Mouse (Mus musculus): ENCODE data around the gene Slc12a4. TPM values are rescaled to one million over a fixed set of nuclear protein-coding genes. Genes with fewer than 3 reads are reported as not detected.

The Slc12a4 gene
- polyA plus RNA-seq, 1 experiment from 2014 or later, result 7.8 TPM

DNA sequence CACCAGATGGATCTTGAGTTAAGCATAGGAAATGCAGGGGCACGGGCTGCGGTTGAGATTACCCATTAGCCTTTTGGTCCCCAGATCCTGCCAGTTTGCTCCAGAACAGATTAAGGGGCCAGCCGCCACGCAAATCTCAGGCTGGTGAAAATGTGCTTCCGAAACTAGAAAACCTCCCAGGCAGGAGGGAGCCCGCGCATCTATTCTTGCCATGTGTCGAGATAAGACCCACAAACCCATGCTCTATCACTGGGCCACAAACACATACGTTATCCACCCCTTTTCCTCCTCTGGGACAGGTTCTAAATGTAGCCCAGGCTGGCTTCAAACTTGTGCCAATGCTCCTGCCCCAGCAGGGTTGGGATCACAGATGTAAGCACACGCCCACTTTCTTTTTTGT lies 4.4 kb downstream of the Slc12a4 start:
- no peak for DNase-seq (ENCODE audit: low spot score, missing footprints)
- no peak for ATAC-seq (ENCODE audit: low FRiP score)
- Histone ChIP-seq H3K27me3 (ENCODE audit: control insufficient read depth, insufficient read depth, low read length) (peaks cover 15% of the 10 kb centered on the region), H3K9me3 (ENCODE audit: control insufficient read depth, low read length) (no peaks in the 10 kb centered on the region), H3K36me3 (ENCODE audit: control insufficient read depth, insufficient read depth, low read length) (no peaks in the 10 kb centered on the region), H3K4me2 (no peak overlapping the region), H3K4me1 (ENCODE audit: control insufficient read depth, insufficient read depth, low read length) (peaks cover 2% of the 10 kb centered on the region), H3K4me3 (ENCODE audit: low read depth, low read length) (no peak overlapping the region), H3K9ac (ENCODE audit: low read length) (no peak overlapping the region), H3K27ac (ENCODE audit: low read depth, low read length) (no peak overlapping the region)
- 88% methylated on average over 10 of the region's 10 CpGs for WGBS

DNA sequence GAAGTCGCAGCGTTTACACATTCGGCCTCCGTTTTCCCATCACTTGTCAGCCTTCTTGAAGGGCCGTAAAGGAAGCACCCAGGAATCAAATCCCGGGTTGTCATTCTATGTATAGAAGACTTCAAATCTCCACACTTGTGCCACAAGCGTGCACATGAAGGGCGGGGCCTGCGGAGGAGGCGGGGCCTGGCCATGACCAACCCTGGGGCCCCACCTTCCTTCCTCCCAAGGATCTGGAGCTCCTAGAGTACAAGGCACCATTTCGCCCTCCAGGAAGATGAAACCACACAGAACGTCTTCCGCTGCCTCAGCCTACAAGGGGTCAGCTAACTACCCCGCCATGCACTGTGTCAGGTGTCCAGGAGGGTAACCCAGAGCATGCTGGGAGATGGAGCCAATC lies 4.8 kb downstream of the Slc12a4 start:
- WGBS, result 72% methylated on average over 14 of the region's 14 CpGs

DNA sequence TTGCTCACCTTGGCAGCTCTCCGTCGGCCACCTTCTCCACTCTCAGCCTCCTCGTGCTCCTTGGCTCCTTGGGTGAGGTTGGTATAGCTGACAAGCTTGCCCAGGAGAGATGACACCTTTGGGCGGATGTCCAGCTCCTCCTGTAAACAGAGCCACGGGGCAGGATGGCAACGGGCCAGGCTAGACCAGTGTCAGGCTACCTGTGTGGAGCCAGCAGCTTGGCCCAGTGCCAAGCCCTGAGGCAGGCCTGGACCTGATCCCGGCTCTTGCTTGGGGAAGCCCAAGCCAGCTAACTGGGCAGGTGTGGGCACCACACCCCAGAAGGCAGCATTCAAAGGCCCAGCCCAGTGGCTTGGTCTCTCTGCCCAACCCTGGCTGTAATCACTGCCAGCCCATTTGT lies 6.5 kb downstream of the Slc12a4 start:
- H3K36me3 ChIP-seq (ENCODE audit: control insufficient read depth, insufficient read depth, low read length), result no peaks in the 10 kb centered on the region
- no peaks in the 10 kb centered on the region for H3K27me3 ChIP-seq (ENCODE audit: control insufficient read depth, insufficient read depth, low read length)
- H3K9ac ChIP-seq (ENCODE audit: low read length), result no peak overlapping the region
- H3K4me2 ChIP-seq, result no peak overlapping the region
- DNase-seq (ENCODE audit: low spot score, missing footprints), result no peak
- no peaks in the 10 kb centered on the region for H3K9me3 ChIP-seq (ENCODE audit: control insufficient read depth, low read length)
- no peaks in the 10 kb centered on the region for H3K4me1 ChIP-seq (ENCODE audit: control insufficient read depth, insufficient read depth, low read length)
- no peak for ATAC-seq (ENCODE audit: low FRiP score)
- 92% methylated on average over 7 of the region's 7 CpGs for WGBS
- H3K27ac ChIP-seq (ENCODE audit: low read depth, low read length), result no peak overlapping the region
- no peak overlapping the region for H3K4me3 ChIP-seq (ENCODE audit: low read depth, low read length)

More for the DNA sequence above, 4.8 kb downstream of the Slc12a4 start:
- Histone ChIP-seq H3K4me3 (ENCODE audit: low read depth, low read length) (no peak overlapping the region), H3K4me1 (ENCODE audit: control insufficient read depth, insufficient read depth, low read length) (peaks cover 2% of the 10 kb centered on the region), H3K4me2 (no peak overlapping the region), H3K9me3 (ENCODE audit: control insufficient read depth, low read length) (no peaks in the 10 kb centered on the region), H3K27me3 (ENCODE audit: control insufficient read depth, insufficient read depth, low read length) (peaks cover 12% of the 10 kb centered on the region), H3K9ac (ENCODE audit: low read length) (no peak overlapping the region), H3K27ac (ENCODE audit: low read depth, low read length) (no peak overlapping the region), H3K36me3 (ENCODE audit: control insufficient read depth, insufficient read depth, low read length) (no peaks in the 10 kb centered on the region)
- DNase-seq (ENCODE audit: low spot score, missing footprints) (no peak), ATAC-seq (ENCODE audit: low FRiP score) (no peak)

DNA sequence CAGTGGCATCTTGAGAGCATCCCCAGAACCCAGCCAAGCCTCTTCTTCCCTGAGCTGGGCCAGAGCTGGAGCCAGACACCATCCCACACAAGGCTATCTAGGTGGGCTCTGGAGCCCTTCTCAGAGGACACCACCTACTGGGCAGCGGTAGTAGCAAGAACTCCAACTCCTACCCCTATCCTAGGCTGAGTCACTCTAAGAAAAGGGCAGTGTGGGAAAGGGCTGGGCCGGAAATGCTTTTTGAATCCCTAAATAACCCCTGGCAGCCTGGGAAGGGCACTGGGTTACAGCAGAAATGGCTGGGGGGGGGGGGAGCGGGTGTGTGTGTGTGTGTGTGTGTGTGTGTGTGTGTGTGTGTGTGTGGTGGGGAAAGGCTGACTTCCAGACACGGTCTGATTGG lies 8.1 kb downstream of the Slc12a4 start:
- H3K27me3 ChIP-seq (ENCODE audit: control insufficient read depth, insufficient read depth, low read length), result no peaks in the 10 kb centered on the region
- DNase-seq (ENCODE audit: low spot score, missing footprints), result no peak
- 84% methylated on average over 3 of the region's 4 CpGs for WGBS

DNA sequence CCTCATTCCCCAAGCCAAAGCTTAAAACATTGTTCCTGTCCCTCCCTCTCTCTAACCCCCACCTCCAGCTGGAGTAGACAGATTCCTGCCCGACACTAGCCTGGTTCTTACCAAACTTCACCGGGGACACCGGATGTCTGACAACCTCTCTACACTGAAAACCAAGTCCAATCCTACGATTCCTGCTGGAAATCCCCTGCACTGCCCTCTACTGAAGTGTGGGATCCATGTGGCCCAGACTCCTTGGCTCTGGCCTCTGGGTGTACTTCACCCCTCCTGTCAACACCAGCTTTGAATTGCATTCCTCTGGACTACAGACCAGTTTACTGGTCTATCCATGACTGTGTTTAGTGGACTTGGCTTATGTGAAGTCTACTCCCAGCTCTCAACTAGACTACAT lies 9.3 kb downstream of the Slc12a4 start:
- ATAC-seq (ENCODE audit: low FRiP score) (no peak), DNase-seq (ENCODE audit: low spot score, missing footprints) (no peak)
- WGBS, result 92% methylated on average over 4 of the region's 4 CpGs
- Histone ChIP-seq H3K36me3 (ENCODE audit: control insufficient read depth, insufficient read depth, low read length) (no peaks in the 10 kb centered on the region), H3K4me2 (no peak overlapping the region), H3K9ac (ENCODE audit: low read length) (no peak overlapping the region), H3K9me3 (ENCODE audit: control insufficient read depth, low read length) (no peaks in the 10 kb centered on the region), H3K4me3 (ENCODE audit: low read depth, low read length) (no peak overlapping the region), H3K4me1 (ENCODE audit: control insufficient read depth, insufficient read depth, low read length) (no peaks in the 10 kb centered on the region), H3K27me3 (ENCODE audit: control insufficient read depth, insufficient read depth, low read length) (no peaks in the 10 kb centered on the region), H3K27ac (ENCODE audit: low read depth, low read length) (no peak overlapping the region)

More for the DNA sequence above, 8.1 kb downstream of the Slc12a4 start:
- Histone ChIP-seq H3K9me3 (ENCODE audit: control insufficient read depth, low read length) (no peaks in the 10 kb centered on the region), H3K4me2 (no peak overlapping the region), H3K27ac (ENCODE audit: low read depth, low read length) (no peak overlapping the region), H3K9ac (ENCODE audit: low read length) (no peak overlapping the region), H3K36me3 (ENCODE audit: control insufficient read depth, insufficient read depth, low read length) (no peaks in the 10 kb centered on the region), H3K4me1 (ENCODE audit: control insufficient read depth, insufficient read depth, low read length) (no peaks in the 10 kb centered on the region), H3K4me3 (ENCODE audit: low read depth, low read length) (no peak overlapping the region)
- no peak for ATAC-seq (ENCODE audit: low FRiP score)

DNA sequence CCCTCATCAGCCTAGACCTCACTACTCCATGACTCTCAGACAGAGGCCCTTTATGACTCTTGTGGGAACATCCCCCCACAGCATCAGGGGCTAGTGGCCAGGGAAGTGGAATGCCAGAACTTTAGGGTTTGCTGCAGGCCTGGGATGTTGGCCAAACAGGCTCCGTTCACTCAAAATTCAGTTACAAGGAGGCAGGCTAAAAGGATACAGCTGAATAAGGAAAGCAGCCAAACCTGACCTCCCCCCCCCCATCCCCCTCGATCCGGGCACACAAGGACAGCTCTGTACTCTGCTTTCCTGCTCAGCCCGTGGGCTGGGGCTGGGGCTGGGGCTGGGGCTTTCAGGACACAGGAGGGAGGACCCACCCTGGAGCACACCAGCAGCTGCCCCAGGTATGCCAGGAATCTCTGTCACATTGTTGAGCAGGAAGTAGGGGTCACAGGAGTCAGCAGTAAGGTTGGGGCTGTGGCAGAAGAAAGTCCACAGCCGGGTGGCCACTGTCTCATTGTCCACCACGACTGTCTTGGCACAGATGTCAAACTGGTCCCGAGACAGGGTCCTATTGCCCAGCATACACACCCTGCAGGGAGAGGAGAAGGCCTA lies 14.7 kb downstream of the Slc12a4 start:
- H3K9ac ChIP-seq (ENCODE audit: low read length), result no peak overlapping the region
- H3K9me3 ChIP-seq (ENCODE audit: control insufficient read depth, low read length), result no peaks in the 10 kb centered on the region
- H3K4me2 ChIP-seq, result no peak overlapping the region
- H3K36me3 ChIP-seq (ENCODE audit: control insufficient read depth, insufficient read depth, low read length), result no peaks in the 10 kb centered on the region
- no peak overlapping the region for H3K27ac ChIP-seq (ENCODE audit: low read depth, low read length)
- WGBS, result 67% methylated on average over 7 of the region's 7 CpGs
- H3K4me3 ChIP-seq (ENCODE audit: low read depth, low read length), result no peak overlapping the region
- ATAC-seq (ENCODE audit: low FRiP score), result no peak
- H3K27me3 ChIP-seq (ENCODE audit: control insufficient read depth, insufficient read depth, low read length), result no peaks in the 10 kb centered on the region
- DNase-seq (ENCODE audit: low spot score, missing footprints), result peak; percentile 17
- no peaks in the 10 kb centered on the region for H3K4me1 ChIP-seq (ENCODE audit: control insufficient read depth, insufficient read depth, low read length)

DNA sequence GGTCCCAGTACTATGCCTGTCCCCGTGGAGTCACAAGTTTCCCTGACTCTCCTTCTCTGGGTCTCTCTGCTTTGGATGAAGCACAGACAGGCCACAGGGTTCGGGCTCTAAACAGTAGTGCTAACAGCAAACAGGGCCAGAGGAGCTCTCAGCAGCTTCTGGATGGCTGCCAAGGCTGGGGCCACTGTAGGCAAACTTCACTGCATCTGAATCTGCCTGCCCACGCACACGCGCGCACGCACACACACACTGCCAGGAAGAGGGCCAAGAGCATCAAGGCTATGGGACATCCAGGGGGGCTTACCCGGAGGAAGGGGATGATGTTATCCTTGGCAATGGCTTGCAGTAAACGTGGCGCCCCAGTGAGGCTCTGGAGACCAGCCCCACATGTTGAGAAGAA lies 16.5 kb downstream of the Slc12a4 start:
- no peak for ATAC-seq (ENCODE audit: low FRiP score)
- no peak overlapping the region for H3K4me3 ChIP-seq (ENCODE audit: low read depth, low read length)
- H3K27ac ChIP-seq (ENCODE audit: low read depth, low read length), result no peak overlapping the region
- no peak overlapping the region for H3K4me2 ChIP-seq
- DNase-seq (ENCODE audit: low spot score, missing footprints), result peak; percentile 53
- no peaks in the 10 kb centered on the region for H3K9me3 ChIP-seq (ENCODE audit: control insufficient read depth, low read length)
- 91% methylated on average over 10 of the region's 10 CpGs for WGBS
- H3K27me3 ChIP-seq (ENCODE audit: control insufficient read depth, insufficient read depth, low read length), result no peaks in the 10 kb centered on the region
- H3K4me1 ChIP-seq (ENCODE audit: control insufficient read depth, insufficient read depth, low read length), result no peaks in the 10 kb centered on the region
- no peaks in the 10 kb centered on the region for H3K36me3 ChIP-seq (ENCODE audit: control insufficient read depth, insufficient read depth, low read length)
- no peak overlapping the region for H3K9ac ChIP-seq (ENCODE audit: low read length)

DNA sequence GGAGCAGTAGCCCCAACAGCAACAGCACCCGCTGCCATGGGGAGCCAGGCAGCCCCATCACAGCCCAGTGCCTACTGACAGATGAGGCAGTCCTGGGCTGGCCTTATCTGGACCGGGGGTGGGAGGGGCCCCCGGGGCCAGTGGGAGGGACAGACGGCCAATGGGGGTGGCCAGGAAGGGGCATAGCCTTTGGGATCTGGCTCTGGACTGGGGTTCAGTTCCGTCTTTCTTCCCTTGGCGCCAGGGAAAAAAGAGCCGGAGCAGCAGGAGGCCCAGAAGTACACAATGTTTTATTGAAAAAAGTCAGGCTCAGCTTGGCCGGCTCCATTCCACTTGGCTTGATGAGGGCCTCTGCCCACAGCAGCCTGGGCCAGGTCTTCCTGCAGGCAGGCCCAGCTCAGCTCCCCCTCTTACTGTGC lies 22.6 kb downstream of the Slc12a4 start, which contains the start of gene Lcat:
Gene Lcat, minus strand, starts transcription at position 62 of the 419 bp plus-strand sequence.
- 79% methylated on average over 8 of the region's 8 CpGs for WGBS
- H3K4me1 ChIP-seq (ENCODE audit: control insufficient read depth, insufficient read depth, low read length), result no peaks in the 10 kb centered on the region
- no peaks in the 10 kb centered on the region for H3K36me3 ChIP-seq (ENCODE audit: control insufficient read depth, insufficient read depth, low read length)
- H3K9me3 ChIP-seq (ENCODE audit: control insufficient read depth, low read length), result no peaks in the 10 kb centered on the region
- H3K4me3 ChIP-seq (ENCODE audit: low read depth, low read length), result no peak within 1 kb of the TSS
- DNase-seq (ENCODE audit: low spot score, missing footprints) (peak; percentile 6), ATAC-seq (ENCODE audit: low FRiP score) (no peak)
- no peaks in the 10 kb centered on the region for H3K27me3 ChIP-seq (ENCODE audit: control insufficient read depth, insufficient read depth, low read length)
- H3K4me2 ChIP-seq, result no peak within 1 kb of the TSS
- H3K9ac ChIP-seq (ENCODE audit: low read length), result no peak within 1 kb of the TSS
- no peak within 1 kb of the TSS for H3K27ac ChIP-seq (ENCODE audit: low read depth, low read length)

DNA sequence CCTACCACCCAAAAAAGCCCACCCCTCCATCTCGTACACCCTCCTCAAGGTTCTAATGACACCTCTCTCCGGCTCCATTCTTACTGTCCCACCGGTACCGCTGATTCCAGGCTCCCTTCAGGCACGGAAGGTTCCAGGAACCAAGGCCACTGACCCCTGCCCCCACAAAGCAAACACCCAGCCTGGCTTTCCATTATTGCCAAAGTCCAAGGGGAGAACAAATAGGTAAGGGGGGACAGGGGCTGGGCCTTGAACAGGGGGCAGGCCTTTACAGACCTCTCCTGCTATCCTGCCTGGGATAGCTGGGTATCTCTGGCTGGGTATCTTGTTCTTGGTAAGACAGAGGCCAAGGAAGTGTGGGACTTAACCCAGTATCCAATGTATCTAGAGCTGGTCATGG lies 23.4 kb downstream of the Slc12a4 start:
- Histone ChIP-seq H3K4me1 (ENCODE audit: control insufficient read depth, insufficient read depth, low read length) (peaks cover 3% of the 10 kb centered on the region), H3K4me2 (no peak overlapping the region), H3K27me3 (ENCODE audit: control insufficient read depth, insufficient read depth, low read length) (no peaks in the 10 kb centered on the region), H3K9ac (ENCODE audit: low read length) (no peak overlapping the region), H3K36me3 (ENCODE audit: control insufficient read depth, insufficient read depth, low read length) (no peaks in the 10 kb centered on the region), H3K4me3 (ENCODE audit: low read depth, low read length) (no peak overlapping the region), H3K9me3 (ENCODE audit: control insufficient read depth, low read length) (no peaks in the 10 kb centered on the region), H3K27ac (ENCODE audit: low read depth, low read length) (no peak overlapping the region)
- no peak for DNase-seq (ENCODE audit: low spot score, missing footprints)
- no peak for ATAC-seq (ENCODE audit: low FRiP score)
- 93% methylated on average over 5 of the region's 5 CpGs for WGBS
